Comparison of ENCODE assay signal across 9 mouse cellular contexts in the genomic region with DNA sequence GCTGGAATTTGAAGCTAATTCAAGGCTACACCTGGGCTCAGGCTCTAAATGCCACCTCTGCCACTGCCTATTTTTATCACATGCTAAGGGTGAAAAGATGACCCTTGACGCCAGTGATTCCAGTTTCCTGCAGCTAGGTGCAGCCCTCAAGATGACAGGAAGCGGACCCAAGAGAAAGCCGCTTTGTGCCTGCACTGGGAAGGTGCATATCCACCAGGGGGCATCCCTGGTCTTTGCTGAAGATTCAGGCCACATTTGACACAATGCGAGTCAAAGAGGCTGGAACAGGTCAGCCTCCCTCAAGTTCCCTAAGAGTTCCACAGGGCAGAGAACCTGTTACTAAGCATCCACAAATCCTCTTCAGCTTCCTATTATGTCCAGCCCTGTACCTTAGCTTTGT. TPM values are rescaled to one million over a fixed set of nuclear protein-coding genes. Genes with fewer than 3 reads are reported as not detected.
DNase-seq lines count a peak whose midpoint lies in the region; ATAC-seq lines count a peak whose summit lies in the region.
"Had no signal": no experiment of that assay in that cellular context is flagged by ENCODE, and none has a peak within 500 bp of the region (broad histone marks: within the 10 kb centered on the region; RNA-seq: fewer than 3 reads in every experiment).

No protein-coding gene starts in this region.

- H3K4me3 ChIP-seq in neural tube, embryonic 15.5 days (replicated peaks), result no peak overlapping the region
- H3K4me3 ChIP-seq in neural tube, embryonic 11.5 days (ENCODE audit: low read depth, low read length), result no peak overlapping the region
- H3K4me3 ChIP-seq: lung, embryonic 15.5 days had no signal

- no peak overlapping the region for H3K4me2 ChIP-seq in neural tube, embryonic 15.5 days
- no peak overlapping the region for H3K4me2 ChIP-seq in neural tube, embryonic 11.5 days (ENCODE audit: low read depth)
- H3K4me2 ChIP-seq: lung, embryonic 15.5 days had no signal

- no peaks in the 10 kb centered on the region for H3K9me3 ChIP-seq in neural tube, embryonic 15.5 days (replicated peaks)
- no peaks in the 10 kb centered on the region for H3K9me3 ChIP-seq in neural tube, embryonic 11.5 days (ENCODE audit: control insufficient read depth, low read length)
- H3K9me3 ChIP-seq: lung, embryonic 15.5 days had no signal

- H3K27me3 ChIP-seq in neural tube, embryonic 15.5 days (replicated peaks), result no peaks in the 10 kb centered on the region
- H3K27me3 ChIP-seq in neural tube, embryonic 11.5 days (ENCODE audit: control insufficient read depth, insufficient read depth, low read length), result no peaks in the 10 kb centered on the region
- H3K27me3 ChIP-seq: lung, embryonic 15.5 days had no signal

- H3K36me3 ChIP-seq in neural tube, embryonic 15.5 days, result no peaks in the 10 kb centered on the region
- H3K36me3 ChIP-seq in neural tube, embryonic 11.5 days (ENCODE audit: control insufficient read depth, insufficient read depth, low read length), result no peaks in the 10 kb centered on the region
- H3K36me3 ChIP-seq: lung, embryonic 15.5 days had no signal

- ATAC-seq in neural tube, embryonic 15.5 days (ENCODE audit: low FRiP score), result no peak
- ATAC-seq in neural tube, embryonic 11.5 days (ENCODE audit: insufficient read depth, low FRiP score, low TSS enrichment), result no peak

- no peak overlapping the region for H3K27ac ChIP-seq in neural tube, embryonic 15.5 days (replicated peaks)
- no peak overlapping the region for H3K27ac ChIP-seq in neural tube, embryonic 11.5 days (ENCODE audit: low read depth, low read length)
- H3K27ac ChIP-seq: lung, embryonic 15.5 days had no signal

- intact Hi-C loops in left cerebral cortex, postnatal 4 days (cut with DNase I), result no loop called here

- WGBS in neural tube, embryonic 15.5 days, result 49% methylated on average over 4 of the region's 4 CpGs
- WGBS in neural tube, embryonic 11.5 days, result 44% methylated on average over 4 of the region's 4 CpGs

- no peak overlapping the region for H3K9ac ChIP-seq in neural tube, embryonic 15.5 days (replicated peaks)
- H3K9ac ChIP-seq in neural tube, embryonic 11.5 days (ENCODE audit: low read length), result no peak overlapping the region
- H3K9ac ChIP-seq: lung, embryonic 15.5 days had no signal

- 0 out of 2 replicates have a peak, but pooled peaks cover 8% of the 10 kb centered on the region for H3K4me1 ChIP-seq in neural tube, embryonic 15.5 days
- H3K4me1 ChIP-seq in neural tube, embryonic 11.5 days (ENCODE audit: control insufficient read depth, insufficient read depth, low read length), result peaks cover 3% of the 10 kb centered on the region; the same call in 1 of the 2 replicates

- peak; percentile 72 for DNase-seq in neural tube, embryonic 10.5 days (ENCODE audit: extremely low spot score, low spot score)
- DNase-seq in cerebellum, adult 18-20 months, result peak; percentile 74 to 79
- peak; percentile 52 to 75 for DNase-seq in frontal cortex, postnatal 36 days (ENCODE audit: low spot score in 2 of 2)
- peak; percentile 86 for DNase-seq in kidney, adult 18-20 months
- peak; percentile 77 for DNase-seq in left cerebral cortex, postnatal 4 days
- peak; percentile 81 for DNase-seq in neural tube, embryonic 11.5 days (ENCODE audit: low spot score)
- DNase-seq in testis, postnatal 10 days (ENCODE audit: low spot score), result peak; percentile 88

RNA-seq across cellular contexts. Expression of a gene that starts 21.3 kb away (rescaled TPM):
- polyA plus RNA-seq in neural tube, embryonic 15.5 days (2015; fragmentation: Nextera tagmentation; extraction: Ambion mirVana), result 81.4 and 89.2 TPM in 2 replicates
- 100 to 1,000 TPM; 140 to 144 TPM for total RNA-seq in left cerebral cortex, postnatal 4 days (2021)
- polyA plus RNA-seq in neural tube, embryonic 11.5 days (2014; fragmentation: Nextera tagmentation; extraction: Ambion mirVana), result 70.3 and 74.1 TPM in 2 replicates

RNA-seq across cellular contexts. Expression of a gene that starts 46.6 kb away (rescaled TPM):
- polyA plus RNA-seq in neural tube, embryonic 15.5 days (2015; fragmentation: Nextera tagmentation; extraction: Ambion mirVana), result 14.1 and 14.2 TPM in 2 replicates
- 10 to 100 TPM; 13.2 to 14.2 TPM for total RNA-seq in left cerebral cortex, postnatal 4 days (2021)
- 8.5 and 8.7 TPM in 2 replicates for polyA plus RNA-seq in neural tube, embryonic 11.5 days (2014; fragmentation: Nextera tagmentation; extraction: Ambion mirVana)
